Mouse (Mus musculus): Measurements from ENCODE around the gene Faap24. TPM values are rescaled to one million over a fixed set of nuclear protein-coding genes. Genes with fewer than 3 reads are reported as not detected.

The Faap24 gene
- 1 to 10 TPM; 6.5 to 7.3 TPM for total RNA-seq (2021)
- long read RNA-seq, experiment 1, transcript Faap24-201 (4 exons, 1,857 nt): major isoform, 23 of 26 reads
- long read RNA-seq, experiment 1, partial matches to known transcripts: 1 of 26 reads
- long read RNA-seq, experiment 1, other reads (novel, unspliced or antisense): 0 of 26 reads
- long read RNA-seq, experiment 2, transcript Faap24-201 (4 exons, 1,857 nt): major isoform, 16 of 24 reads
- long read RNA-seq, experiment 2, partial matches to known transcripts: 0 of 24 reads
- long read RNA-seq, experiment 2, other reads (novel, unspliced or antisense): 3 of 24 reads

DNA sequence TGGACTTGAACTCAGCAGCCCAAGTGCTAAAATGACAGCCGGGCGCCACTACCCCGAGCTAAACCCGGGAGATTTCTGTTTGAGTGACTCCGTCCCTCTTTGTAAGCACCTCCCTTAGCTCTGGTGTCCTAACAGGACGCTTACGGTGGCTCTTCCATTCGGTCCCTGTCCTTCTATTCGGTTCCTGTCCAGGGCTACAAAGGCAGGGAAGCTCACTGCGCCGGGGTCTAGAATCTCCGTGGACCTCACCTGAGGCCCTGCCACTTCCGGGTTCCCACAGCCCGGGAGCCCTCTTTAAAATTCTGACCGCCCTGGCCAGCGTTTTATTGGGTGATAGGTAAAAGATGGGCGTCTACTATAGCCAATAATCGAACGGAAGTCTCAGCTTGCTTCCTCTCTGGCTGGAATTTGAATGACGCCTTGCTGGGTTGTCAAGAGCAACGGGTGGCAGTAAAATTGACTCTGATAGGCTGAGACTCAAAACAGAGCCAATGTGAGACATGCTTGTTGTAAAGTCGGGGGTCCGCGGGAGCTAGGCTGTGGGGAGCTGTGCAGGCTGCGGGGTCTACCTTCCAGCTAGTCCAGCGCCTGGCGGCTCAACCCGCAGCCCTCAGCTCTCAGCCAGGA lies at the start of gene Faap24, which contains the start of gene Cep89:
Gene Faap24, minus strand, starts transcription at position 295 of the 627 bp plus-strand sequence.
Gene Cep89, plus strand, starts transcription at position 494 of the 627 bp plus-strand sequence.
- peak; percentile 73 to 81 for DNase-seq (ENCODE audit: low spot score in 2 of 2)

DNA sequence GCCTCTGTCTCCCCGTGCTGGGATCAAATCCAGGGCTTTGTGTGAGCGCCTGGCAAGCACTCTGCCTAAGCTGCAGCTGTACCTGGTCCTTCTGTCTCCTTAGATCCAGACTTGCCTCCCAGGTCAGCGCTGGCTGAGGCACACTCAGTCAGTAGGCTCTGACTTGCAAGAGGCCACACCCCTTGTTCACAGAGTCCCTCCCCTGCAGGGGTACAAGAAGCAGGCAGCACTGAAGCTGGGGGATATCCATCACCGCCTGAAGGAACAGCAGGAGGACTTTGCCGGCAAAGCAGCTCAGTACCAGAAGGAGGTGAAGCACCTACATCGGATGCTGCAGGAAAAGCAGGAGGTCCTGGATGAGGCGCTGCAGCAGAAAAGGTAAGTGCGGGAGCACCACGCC lies 38.6 kb upstream of the Faap24 start:
- no peak for DNase-seq (ENCODE audit: low spot score in 2 of 2)

DNA sequence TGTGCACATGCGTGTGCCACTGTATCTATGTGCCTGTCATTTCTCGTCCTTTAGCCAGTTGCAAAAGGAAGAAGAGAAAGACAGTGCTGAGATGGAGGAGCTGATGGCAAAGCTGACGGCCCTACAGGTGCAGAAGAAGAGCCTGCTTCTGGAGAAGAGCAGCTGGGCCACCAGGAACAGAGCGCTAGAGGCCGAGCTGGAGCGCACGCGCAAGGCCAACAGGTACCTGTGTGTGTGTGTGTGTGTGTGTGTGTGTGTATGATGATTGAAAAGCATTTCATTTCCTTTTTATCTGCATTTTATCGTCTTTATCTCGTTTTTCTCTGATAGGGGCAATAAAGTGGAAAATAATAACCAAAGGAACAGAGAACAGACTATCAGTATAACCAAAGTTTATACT lies 31.5 kb upstream of the Faap24 start:
- no peak for DNase-seq (ENCODE audit: low spot score in 2 of 2)

DNA sequence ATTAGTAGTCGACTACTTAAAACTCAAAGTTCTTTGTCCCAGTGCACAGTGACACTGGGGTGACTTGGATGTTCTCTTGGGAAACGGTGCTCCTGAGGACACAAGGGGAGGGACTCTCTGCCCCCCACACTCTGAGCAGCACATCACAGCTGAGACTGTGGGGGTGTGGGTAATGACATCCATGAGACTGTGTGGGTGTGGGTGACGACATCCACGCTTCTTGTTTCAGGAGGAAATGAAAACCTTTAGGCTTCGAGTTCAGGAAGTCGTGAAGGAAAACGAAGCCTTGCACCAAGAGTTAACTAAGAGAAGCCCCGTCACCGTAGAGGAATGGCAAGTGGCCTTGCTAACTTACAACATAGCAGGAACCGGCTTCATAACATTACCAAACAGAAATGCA lies 26.4 kb upstream of the Faap24 start:
- DNase-seq (ENCODE audit: low spot score in 2 of 2): no peak

DNA sequence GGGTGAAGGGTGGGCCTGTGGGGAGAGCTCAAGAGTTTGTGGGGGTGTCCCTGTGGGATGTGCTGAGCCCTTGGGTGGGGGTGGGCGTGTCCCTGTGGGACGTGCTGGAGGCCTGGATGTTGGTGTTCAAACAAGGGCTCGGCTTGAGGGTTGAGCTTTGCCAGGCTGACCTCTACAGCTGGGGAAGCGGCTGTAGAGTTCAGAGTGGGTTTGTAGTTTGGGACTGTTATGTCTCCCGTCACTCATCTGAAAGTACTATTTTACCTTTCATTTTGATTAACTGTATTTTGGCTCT lies 20.0 kb upstream of the Faap24 start:
- DNase-seq (ENCODE audit: low spot score in 2 of 2): no peak

DNA sequence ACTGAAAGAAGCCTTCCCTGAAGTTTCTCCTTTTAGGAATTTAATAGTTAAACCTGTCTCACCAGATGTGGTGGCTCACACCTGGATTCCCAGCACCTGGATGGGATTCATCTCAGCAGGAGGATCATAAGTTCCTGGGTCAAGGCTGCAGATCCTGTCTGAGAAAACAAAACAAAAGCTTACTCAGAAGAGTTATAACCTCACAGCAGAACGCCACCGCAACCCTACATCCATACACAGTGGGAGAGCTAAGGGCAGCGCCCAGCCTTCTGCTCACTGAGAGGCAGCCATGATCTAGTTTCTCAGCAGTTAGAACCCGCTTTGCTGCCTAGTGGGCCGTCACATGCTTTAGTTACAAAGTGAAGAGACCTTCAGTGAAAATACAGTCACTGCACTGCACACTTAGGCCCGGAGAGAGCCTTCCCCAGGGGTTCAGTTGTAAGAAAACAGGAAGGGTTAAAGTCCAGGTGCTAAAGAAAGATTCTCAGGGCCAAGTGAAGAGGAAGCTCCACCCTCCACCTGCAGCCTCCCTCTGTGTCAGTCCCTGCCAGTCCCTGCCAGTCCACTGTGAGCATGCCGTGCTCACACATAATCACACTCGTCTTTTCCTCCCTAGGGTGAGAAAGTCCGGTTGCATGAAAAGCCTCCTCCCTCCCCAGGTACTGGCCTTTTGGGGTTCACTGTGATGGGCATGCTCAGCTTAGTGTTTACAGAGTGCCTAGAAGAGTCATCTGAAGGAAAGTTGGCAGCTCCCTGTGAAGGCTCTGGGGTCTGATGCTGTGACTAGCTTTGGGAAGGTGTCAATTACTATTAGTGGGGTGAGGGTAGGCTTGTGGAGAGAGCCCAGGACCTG lies 19.4 kb upstream of the Faap24 start:
- DNase-seq (ENCODE audit: low spot score in 2 of 2): no peak

DNA sequence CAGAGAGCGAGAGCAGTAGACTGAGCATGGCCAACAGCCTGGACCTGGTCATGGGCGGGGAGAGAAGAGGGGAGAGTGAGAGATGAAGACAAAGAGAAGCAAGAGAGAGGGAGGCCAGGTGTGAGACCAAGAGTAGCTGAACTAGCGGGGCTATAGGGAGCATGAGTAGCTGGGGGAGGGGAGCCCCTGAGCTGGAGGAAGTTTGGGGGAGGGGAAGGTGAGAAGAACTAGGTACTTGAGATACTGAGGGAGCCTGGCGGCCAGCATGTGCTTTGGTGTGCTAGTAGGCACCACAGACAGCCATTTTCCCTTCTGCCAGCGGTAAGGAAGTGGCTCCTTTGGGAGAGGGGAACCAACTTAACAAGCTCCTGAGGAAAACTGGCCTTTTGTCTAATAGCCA lies 18.6 kb upstream of the Faap24 start:
- no peak for DNase-seq (ENCODE audit: low spot score in 2 of 2)

DNA sequence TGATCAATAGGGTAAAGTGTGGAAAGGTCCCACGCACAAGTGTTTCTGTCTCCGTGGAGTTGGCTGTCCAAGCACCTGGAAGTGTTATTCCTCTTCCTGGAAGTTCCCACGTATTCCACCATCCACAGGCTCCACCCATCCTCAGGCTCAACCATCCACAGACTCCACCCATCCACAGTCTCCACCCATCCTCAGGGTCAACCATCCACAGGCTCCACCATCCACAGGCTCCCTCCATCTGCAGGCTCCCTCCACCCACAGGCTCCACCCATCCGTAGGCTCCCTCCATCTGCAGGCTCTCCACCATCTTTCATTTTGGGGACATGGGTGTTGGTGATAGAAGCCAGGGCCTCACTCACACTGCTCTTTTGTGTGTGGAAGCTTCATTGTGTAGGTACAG lies 4.5 kb upstream of the Faap24 start:
- no peak for DNase-seq (ENCODE audit: low spot score in 2 of 2)

DNA sequence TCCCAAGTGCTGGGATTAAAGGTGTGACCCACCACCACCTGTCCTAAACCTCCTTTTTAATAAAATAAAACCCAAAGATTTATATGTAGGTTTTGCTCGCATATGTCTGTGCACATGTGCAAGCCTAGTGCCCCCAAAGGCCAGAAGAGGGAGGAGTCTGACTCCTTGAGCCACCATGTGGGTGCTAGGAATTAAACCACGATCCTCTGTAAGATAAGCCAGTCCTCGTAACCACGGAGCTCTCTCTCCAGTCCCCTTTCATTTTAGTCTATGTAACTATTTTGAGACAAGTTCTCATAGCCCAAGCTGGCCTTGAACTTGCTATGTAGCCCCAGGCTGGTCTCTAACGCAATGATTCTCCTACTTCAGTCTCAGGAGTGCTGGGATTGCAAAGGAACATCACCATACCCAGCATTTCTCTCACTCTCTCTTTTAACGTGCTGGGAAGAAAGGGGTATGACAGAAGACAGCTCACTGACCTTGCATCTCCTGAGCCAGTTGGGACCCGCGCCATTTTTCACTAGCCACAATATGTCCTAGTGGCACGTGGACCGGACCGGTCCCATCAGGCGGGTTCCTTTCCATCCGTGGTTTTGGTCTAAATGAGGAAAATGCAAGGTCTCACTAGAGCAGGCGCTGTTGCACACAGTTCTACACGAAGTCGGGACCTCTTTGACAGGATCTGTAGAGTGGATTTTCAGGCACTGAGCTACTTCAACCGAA lies 741 bp downstream of the Faap24 start:
- DNase-seq (ENCODE audit: low spot score in 2 of 2): no peak

DNA sequence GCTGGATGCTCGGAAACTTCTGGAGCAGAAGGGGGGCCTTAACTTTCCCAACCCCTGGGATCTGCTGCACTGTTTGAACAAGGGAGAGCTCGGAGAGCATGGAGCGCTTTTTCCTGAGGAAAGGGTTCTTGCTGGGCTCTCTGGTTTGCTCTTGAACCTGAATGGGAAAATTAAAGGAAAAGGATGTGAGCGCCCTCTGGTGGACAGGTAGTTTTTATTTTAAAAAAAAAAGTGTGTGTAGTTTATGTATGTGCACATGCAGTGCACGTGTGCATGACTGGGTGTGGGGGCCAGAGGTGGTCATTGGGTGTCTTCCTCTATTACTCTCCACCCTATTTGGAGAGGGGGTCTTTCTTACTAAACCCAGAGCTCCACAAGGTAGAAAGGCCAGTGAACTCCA lies 3.7 kb downstream of the Faap24 start:
- no peak for DNase-seq (ENCODE audit: low spot score in 2 of 2)

DNA sequence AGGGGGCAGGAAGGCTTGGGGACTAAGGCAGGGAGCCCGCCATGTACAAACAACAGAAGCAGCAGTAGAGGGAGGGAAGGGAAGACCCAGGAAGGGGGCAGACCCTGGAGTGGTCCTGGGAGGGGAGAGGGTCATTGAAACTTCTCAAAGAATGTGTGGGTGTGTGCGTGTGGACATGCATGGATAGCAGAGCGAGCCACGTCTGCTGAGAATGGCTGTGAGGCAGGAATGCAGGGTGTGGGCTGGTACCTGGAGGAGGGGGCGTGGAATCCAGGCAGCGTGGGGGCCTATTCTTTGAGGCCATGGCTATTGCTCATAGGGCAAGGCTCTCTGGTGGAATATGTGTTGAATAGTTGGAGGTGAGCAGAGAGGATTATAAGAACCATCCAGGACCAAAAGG lies 7.9 kb downstream of the Faap24 start:
- DNase-seq (ENCODE audit: low spot score in 2 of 2): no peak

DNA sequence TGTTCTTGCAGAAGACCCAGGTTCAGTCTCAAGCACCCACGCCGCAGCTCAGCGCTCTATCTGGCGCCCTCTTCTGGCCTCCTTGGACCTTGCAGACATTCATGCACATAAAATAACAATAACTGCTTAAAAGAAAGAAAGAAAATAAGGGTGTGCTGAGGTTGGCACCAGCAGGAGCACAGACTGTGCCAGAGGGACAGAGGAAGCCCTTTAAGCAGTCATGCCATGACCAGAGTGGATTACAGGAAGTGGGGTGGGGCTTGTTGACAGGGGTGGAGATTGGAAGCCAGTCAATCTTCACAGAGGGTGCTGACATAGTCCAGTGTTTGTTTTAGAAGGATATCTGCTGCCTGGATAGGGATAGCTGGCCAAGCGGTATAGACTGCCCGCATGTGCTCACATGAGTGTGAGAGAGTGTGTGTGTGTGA lies 10.1 kb downstream of the Faap24 start:
- DNase-seq (ENCODE audit: low spot score in 2 of 2): no peak

DNA sequence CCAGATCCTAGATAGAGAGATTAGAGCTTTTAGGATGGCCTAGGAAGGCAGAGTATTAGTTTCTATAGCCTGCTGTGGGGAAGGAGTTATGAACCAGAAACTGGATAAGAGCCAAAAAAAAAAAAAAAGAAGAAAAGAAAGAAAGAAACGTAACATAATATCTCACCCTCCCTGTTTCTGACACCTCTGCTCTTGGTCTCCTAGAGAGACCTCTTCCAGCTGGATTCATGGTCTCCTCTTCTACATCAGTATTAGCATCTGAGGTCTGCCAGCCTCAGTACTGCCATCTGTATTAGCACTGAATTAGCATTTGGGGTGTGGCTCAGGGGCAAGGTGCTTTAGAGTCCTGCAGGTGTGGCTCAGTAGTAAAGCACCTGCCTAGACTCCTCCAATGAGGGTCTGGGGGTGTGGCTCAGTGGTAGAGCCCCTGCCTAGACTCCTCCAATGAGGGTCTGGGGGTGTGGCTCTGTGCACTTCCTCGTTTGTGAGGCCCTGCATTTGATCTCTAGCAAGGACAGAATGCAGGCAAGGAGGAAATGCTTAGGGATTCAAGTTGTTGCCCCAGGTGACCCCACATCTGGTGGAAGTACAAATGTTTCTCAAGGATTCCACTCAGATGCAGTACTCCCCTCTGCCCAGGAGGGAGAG lies 13.8 kb downstream of the Faap24 start:
- no peak for DNase-seq (ENCODE audit: low spot score in 2 of 2)

DNA sequence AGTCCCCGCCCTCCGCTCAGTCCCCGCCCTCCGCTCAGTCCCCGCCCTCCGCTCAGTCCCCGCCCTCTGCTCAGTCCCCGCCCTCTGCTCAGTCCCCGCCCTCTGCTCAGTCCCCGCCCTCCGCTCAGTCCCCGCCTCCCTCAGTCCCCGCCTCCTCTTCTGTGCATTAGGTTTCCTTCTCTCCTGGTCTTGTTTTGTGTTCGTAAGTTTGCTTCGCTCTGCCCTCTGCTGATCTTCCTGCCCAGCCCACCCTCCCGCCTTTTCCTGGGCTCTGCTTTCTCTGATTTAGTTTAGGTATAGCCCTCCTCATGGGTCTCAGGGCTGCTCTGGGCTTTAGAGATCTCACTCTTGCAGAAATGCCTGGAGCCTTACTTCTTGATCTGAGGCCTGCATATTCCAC lies 14.8 kb downstream of the Faap24 start:
- no peak for DNase-seq (ENCODE audit: low spot score in 2 of 2)

DNA sequence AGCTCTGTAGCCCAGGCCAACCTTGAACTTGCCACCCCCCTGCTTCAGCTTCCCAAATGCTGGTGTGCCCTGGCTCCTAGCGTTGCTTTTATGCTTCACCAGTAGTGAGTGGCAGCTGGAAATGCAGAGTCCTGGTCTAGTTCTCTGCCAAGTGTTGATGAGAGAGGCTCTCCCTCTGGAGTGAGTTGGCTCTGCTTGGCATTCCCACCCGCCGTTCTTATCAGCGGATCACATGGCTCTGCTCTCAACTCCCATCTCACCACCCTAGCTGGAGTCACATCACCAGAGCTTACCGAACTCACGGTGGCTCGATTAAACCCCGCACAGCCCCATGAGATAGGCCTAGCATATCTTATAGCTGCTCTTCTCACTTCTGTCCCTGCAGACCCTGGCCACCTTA lies 16.3 kb downstream of the Faap24 start:
- DNase-seq (ENCODE audit: low spot score in 2 of 2): no peak

DNA sequence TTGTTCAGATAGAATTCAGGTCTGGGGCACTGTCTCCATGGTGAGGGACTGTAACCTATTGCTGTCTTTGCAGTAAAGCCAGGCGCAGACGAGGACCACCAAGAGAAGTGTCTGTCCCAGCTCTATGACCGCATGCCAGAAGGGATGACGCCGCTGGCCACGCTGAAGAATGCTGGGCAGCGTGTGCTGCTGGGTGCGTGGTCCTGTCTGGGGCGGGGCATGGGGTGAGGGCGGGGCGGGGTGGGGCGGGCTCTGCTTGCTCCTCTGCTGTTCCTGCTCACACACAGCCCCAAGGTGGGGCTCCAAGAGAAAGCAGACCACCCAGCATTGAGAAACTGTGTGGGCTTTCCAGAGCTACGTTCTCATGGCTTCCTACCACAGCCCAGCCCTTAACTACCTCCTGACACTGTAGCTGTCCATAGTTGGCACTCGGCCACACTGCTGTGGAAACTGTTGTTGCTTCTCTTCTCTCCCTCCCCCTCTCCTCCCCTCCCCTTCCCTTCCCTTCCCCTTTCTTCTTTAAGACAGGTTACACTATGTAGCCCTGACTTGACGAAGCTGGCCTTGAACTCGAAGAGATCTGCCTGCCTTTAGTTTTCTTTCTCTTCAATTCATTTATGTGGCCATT lies 17.0 kb downstream of the Faap24 start:
- DNase-seq (ENCODE audit: low spot score in 2 of 2): no peak

DNA sequence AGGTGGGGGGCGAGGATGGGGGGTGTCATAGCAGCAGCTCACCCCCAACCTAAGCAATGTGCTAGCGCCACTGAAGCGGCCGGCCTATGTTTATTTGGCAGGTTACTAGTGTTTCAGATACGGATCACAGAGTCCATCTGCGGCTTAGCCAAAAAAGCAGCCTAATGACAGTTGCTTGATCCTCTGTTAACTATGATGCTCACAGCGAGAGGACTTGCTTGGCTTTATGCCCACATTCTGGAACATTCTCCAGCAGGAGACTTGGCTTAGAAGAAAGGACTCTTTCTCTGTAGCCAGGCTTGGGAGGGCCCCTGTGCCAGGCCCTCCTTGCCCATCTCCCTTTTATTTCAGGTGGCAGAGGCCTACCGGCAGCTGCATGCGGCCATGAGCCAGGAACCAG lies 20.0 kb downstream of the Faap24 start:
- DNase-seq (ENCODE audit: low spot score in 2 of 2): no peak

DNA sequence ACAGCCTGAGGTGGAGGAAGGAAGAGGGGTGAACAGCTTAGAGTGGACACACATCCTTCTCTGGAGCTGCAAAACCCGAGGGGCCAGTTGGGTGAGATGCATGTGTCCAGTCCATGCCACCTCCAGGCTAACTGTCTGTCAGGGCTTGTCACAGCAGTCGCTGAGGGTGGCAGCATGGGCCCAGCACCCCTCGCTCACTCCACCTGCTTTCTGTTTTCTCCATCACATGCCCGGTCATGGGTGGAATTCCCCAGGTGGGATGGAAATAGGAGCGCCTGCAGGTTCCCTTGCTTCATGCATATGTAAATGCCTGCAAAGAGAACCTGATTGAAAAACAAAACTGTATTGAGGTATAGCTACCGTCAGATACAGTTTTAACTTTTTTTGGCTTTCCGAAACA lies 22.4 kb downstream of the Faap24 start:
- no peak for DNase-seq (ENCODE audit: low spot score in 2 of 2)

DNA sequence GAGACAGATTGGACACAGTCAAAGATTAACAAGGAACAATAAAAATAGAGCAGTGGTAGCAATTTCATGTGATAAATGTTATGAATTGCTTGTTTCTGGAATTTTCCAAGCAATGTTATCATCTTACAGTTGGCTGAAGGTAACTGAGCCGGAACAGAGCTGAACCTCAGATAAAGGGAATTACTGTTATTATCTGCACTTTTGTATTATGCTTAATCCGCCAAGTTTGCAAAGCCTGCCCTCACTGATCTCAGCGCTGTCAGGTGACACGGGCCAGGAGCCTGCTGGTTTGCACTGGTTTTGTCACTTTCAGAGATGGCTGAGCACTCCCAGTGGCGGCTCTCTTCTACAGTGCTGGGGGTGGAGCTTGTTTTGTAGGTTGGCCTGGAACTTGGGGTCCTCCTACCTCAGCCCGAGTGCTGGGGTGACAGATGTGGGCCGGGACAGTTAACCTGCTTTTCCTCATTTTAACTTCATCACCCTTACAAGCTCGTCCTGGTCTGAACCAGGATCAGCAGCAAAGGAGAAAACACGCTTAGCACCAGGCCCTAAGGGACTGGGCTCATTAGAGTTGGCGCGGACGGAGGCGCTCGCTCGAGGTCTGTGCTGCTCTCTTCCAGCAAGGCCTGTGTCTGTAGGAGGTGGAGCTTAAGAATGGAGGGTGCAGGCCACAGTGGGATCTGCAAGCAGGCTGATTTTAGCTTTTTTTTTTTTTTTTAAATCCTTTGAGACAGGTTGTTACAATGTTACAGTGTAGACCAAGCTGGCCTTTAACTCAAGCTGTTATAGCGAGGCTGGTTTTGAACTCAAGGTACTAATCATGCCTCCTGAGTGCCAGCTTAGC lies 23.3 kb downstream of the Faap24 start:
- no peak for DNase-seq (ENCODE audit: low spot score in 2 of 2)
